Mouse (Mus musculus): Measurements from ENCODE around the gene Gdpgp1. TPM values are rescaled to one million over a fixed set of nuclear protein-coding genes. Genes with fewer than 3 reads are reported as not detected.
A peak's percentile ranks its signal among the peaks of the same experiment; 100 is the strongest.

Gene Gdpgp1
- polyA plus RNA-seq, 1 experiment = not detected

- TF ChIP-seq CTCF (IDR thresholded peaks at IDR 0.05; ENCODE audit: insufficient read depth, low read depth, low read length) = no peak
- TF ChIP-seq POLR2A (IDR thresholded peaks at IDR 0.05; ENCODE audit: insufficient read depth, low read depth, low read length) = 0 out of 2 replicates have a peak, but pooled peaks have one; percentile 8
- Histone ChIP-seq H3K4me1 (ENCODE audit: control insufficient read depth, insufficient read depth, low read length) (peaks cover 12% of the 10 kb centered on the region; the same call in 1 of the 2 replicates), H3K4me3 (ENCODE audit: insufficient read depth, low read depth, low read length) (peak overlapping the region; percentile 59), H3K27ac (ENCODE audit: insufficient read depth, low read depth, low read length) (no peak overlapping the region)
- 2% methylated on average over 29 of the region's 29 CpGs for WGBS
These were observed 635 bp upstream of the Gdpgp1 start for GRCm38 (mm10) chr7:80231971-80232488.

GRCm38 (mm10) chr7:80233799-80234198 lies 1.1 kb downstream of the Gdpgp1 start:
- 84% methylated on average over 9 of the region's 9 CpGs for WGBS
- TF ChIP-seq POLR2A (IDR thresholded peaks at IDR 0.05; ENCODE audit: insufficient read depth, low read depth, low read length) = no peak
- TF ChIP-seq CTCF (IDR thresholded peaks at IDR 0.05; ENCODE audit: insufficient read depth, low read depth, low read length) = no peak
- Histone ChIP-seq H3K27ac (ENCODE audit: insufficient read depth, low read depth, low read length) (no peak overlapping the region), H3K4me1 (ENCODE audit: control insufficient read depth, insufficient read depth, low read length) (peaks cover 12% of the 10 kb centered on the region; the same call in 1 of the 2 replicates), H3K4me3 (ENCODE audit: insufficient read depth, low read depth, low read length) (no peak overlapping the region)

GRCm38 (mm10) chr7:80238542-80238941 lies 5.9 kb downstream of the Gdpgp1 start:
- peaks cover 6% of the 10 kb centered on the region; the same call in 1 of the 2 replicates for H3K4me1 ChIP-seq (ENCODE audit: control insufficient read depth, insufficient read depth, low read length)
- no peak overlapping the region for H3K4me3 ChIP-seq (ENCODE audit: insufficient read depth, low read depth, low read length)
- 89% methylated on average over 10 of the region's 10 CpGs for WGBS
- no peak overlapping the region for H3K27ac ChIP-seq (ENCODE audit: insufficient read depth, low read depth, low read length)
- TF ChIP-seq CTCF (IDR thresholded peaks at IDR 0.05; ENCODE audit: insufficient read depth, low read depth, low read length) = no peak
- no peak for TF ChIP-seq POLR2A (IDR thresholded peaks at IDR 0.05; ENCODE audit: insufficient read depth, low read depth, low read length)

- 93% methylated on average over 4 of the region's 4 CpGs for WGBS
- Histone ChIP-seq H3K27ac (ENCODE audit: insufficient read depth, low read depth, low read length) (no peak overlapping the region), H3K4me1 (ENCODE audit: control insufficient read depth, insufficient read depth, low read length) (peaks cover 3% of the 10 kb centered on the region), H3K4me3 (ENCODE audit: insufficient read depth, low read depth, low read length) (no peak overlapping the region)
- TF ChIP-seq CTCF (IDR thresholded peaks at IDR 0.05; ENCODE audit: insufficient read depth, low read depth, low read length) (no peak), POLR2A (IDR thresholded peaks at IDR 0.05; ENCODE audit: insufficient read depth, low read depth, low read length) (no peak)
These were observed 9.0 kb downstream of the Gdpgp1 start for GRCm38 (mm10) chr7:80241661-80242060.

- TF ChIP-seq POLR2A (IDR thresholded peaks at IDR 0.05; ENCODE audit: insufficient read depth, low read depth, low read length) (no peak), CTCF (IDR thresholded peaks at IDR 0.05; ENCODE audit: insufficient read depth, low read depth, low read length) (no peak)
- 93% methylated on average over 4 of the region's 4 CpGs for WGBS
These were observed 12.2 kb downstream of the Gdpgp1 start for GRCm38 (mm10) chr7:80244851-80245250.

GRCm38 (mm10) chr7:80246148-80246721 lies 13.6 kb downstream of the Gdpgp1 start, which contains the start of gene Ttll13:
Gene Ttll13, plus strand, starts transcription at chr7:80246376.
- TF ChIP-seq POLR2A (IDR thresholded peaks at IDR 0.05; ENCODE audit: insufficient read depth, low read depth, low read length) (peak; percentile 77), CTCF (IDR thresholded peaks at IDR 0.05; ENCODE audit: insufficient read depth, low read depth, low read length) (peak; percentile 25; the same call in 1 of the 2 replicates)
- WGBS = under 1% methylated on average over 48 of the region's 48 CpGs

More at GRCm38 (mm10) chr7:80244851-80245250, 12.2 kb downstream of the Gdpgp1 start:
- Histone ChIP-seq H3K4me1 (ENCODE audit: control insufficient read depth, insufficient read depth, low read length) (peaks cover 3% of the 10 kb centered on the region), H3K27ac (ENCODE audit: insufficient read depth, low read depth, low read length) (no peak overlapping the region), H3K4me3 (ENCODE audit: insufficient read depth, low read depth, low read length) (no peak overlapping the region)

GRCm38 (mm10) chr7:80246859-80247258 lies 14.2 kb downstream of the Gdpgp1 start:
- TF ChIP-seq POLR2A (IDR thresholded peaks at IDR 0.05; ENCODE audit: insufficient read depth, low read depth, low read length) = no peak
- TF ChIP-seq CTCF (IDR thresholded peaks at IDR 0.05; ENCODE audit: insufficient read depth, low read depth, low read length) = no peak
- Histone ChIP-seq H3K4me1 (ENCODE audit: control insufficient read depth, insufficient read depth, low read length) (peaks cover 3% of the 10 kb centered on the region), H3K27ac (ENCODE audit: insufficient read depth, low read depth, low read length) (no peak overlapping the region), H3K4me3 (ENCODE audit: insufficient read depth, low read depth, low read length) (no peak overlapping the region)
- 51% methylated on average over 7 of the region's 7 CpGs for WGBS

More at GRCm38 (mm10) chr7:80246148-80246721, 13.6 kb downstream of the Gdpgp1 start, which contains the start of gene Ttll13:
- H3K4me3 ChIP-seq (ENCODE audit: insufficient read depth, low read depth, low read length) = peak within 1 kb of the TSS; percentile 96
- H3K4me1 ChIP-seq (ENCODE audit: control insufficient read depth, insufficient read depth, low read length) = peaks cover 3% of the 10 kb centered on the region
- H3K27ac ChIP-seq (ENCODE audit: insufficient read depth, low read depth, low read length) = peak within 1 kb of the TSS; percentile 75

- Histone ChIP-seq H3K4me3 (ENCODE audit: insufficient read depth, low read depth, low read length) (no peak overlapping the region), H3K27ac (ENCODE audit: insufficient read depth, low read depth, low read length) (no peak overlapping the region), H3K4me1 (ENCODE audit: control insufficient read depth, insufficient read depth, low read length) (no peaks in the 10 kb centered on the region)
- WGBS = 77% methylated on average over 7 of the region's 7 CpGs
- TF ChIP-seq POLR2A (IDR thresholded peaks at IDR 0.05; ENCODE audit: insufficient read depth, low read depth, low read length) = no peak
- TF ChIP-seq CTCF (IDR thresholded peaks at IDR 0.05; ENCODE audit: insufficient read depth, low read depth, low read length) = no peak
These were observed 19.8 kb downstream of the Gdpgp1 start for GRCm38 (mm10) chr7:80252437-80252836.

- 86% methylated on average over 11 of the region's 11 CpGs for WGBS
- H3K27ac ChIP-seq (ENCODE audit: insufficient read depth, low read depth, low read length) = no peak overlapping the region
These were observed 20.2 kb downstream of the Gdpgp1 start for GRCm38 (mm10) chr7:80252886-80253285.

More at GRCm38 (mm10) chr7:80252886-80253285, 20.2 kb downstream of the Gdpgp1 start:
- TF ChIP-seq POLR2A (IDR thresholded peaks at IDR 0.05; ENCODE audit: insufficient read depth, low read depth, low read length) = no peak
- no peak for TF ChIP-seq CTCF (IDR thresholded peaks at IDR 0.05; ENCODE audit: insufficient read depth, low read depth, low read length)
- Histone ChIP-seq H3K4me1 (ENCODE audit: control insufficient read depth, insufficient read depth, low read length) (no peaks in the 10 kb centered on the region), H3K4me3 (ENCODE audit: insufficient read depth, low read depth, low read length) (no peak overlapping the region)
